Mouse (Mus musculus): ENCODE results near the gene Irs1. TPM values are rescaled to one million over a fixed set of nuclear protein-coding genes. Genes with fewer than 3 reads are reported as not detected.

Irs1 gene
- polyA plus RNA-seq, 1 experiment from 2014 or later: 7.9 TPM

DNA sequence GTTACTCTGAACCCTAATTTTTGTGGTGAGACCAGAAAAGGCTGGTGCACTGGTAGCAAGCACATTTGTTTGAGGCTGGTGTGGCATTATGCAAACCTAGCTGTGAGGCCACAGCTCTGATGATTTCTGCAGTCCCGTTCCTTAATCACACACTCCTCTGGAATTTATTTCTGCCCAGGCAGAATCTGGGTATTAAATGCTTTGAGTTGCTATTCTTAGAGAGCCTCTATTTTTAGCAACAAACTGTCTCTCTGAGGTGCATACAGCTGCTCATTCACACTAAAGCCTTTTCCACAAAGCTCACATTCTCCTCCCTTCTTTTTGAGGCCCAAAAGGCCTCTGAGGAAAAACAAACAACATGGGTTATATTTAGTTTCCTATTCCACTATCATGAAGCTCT is 91.3 kb downstream of the Irs1 start:
- no peaks in the 10 kb centered on the region for H3K36me3 ChIP-seq
- whole genome bisulfite sequencing: 33% methylated on average over 1 of the region's 1 CpGs
- ATAC-seq: no peak
- no peak overlapping the region for H3K4me2 ChIP-seq (replicated peaks)
- H3K27ac ChIP-seq: no peak overlapping the region
- no peak overlapping the region for H3K9ac ChIP-seq (replicated peaks)
- H3K27me3 ChIP-seq: no peaks in the 10 kb centered on the region
- 0 out of 2 replicates have a peak, but pooled peaks cover 2% of the 10 kb centered on the region for H3K4me1 ChIP-seq (replicated peaks)
- H3K9me3 ChIP-seq: no peaks in the 10 kb centered on the region
- H3K4me3 ChIP-seq (replicated peaks): no peak overlapping the region

DNA sequence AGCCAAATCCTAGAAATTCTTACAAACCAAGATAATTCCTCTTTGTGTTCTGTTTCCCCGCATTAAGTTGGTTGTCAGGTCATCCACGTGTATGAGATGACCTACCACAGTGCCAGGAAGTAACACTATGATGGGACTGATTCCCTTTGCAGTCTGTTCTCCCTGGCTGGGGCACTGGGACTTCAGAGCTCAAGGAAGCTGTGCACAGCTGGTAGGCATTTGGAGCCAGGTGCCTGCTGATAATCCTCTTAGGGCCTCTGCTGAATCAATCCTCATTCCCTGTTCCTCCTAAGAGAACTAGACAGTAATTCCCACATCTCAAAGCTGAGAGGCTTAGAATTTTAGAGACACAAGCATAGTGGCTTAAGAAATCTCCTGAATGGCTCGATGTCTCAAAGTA is 99.6 kb downstream of the Irs1 start:
- H3K4me3 ChIP-seq (replicated peaks): no peak overlapping the region
- H3K4me1 ChIP-seq (replicated peaks): no peaks in the 10 kb centered on the region
- 19% methylated on average over 3 of the region's 3 CpGs for WGBS
- H3K36me3 ChIP-seq: no peaks in the 10 kb centered on the region
- H3K27ac ChIP-seq: no peak overlapping the region
- no peaks in the 10 kb centered on the region for H3K27me3 ChIP-seq
- H3K9ac ChIP-seq (replicated peaks): no peak overlapping the region
- ATAC-seq: no peak
- no peak overlapping the region for H3K4me2 ChIP-seq (replicated peaks)
- H3K9me3 ChIP-seq: no peaks in the 10 kb centered on the region

DNA sequence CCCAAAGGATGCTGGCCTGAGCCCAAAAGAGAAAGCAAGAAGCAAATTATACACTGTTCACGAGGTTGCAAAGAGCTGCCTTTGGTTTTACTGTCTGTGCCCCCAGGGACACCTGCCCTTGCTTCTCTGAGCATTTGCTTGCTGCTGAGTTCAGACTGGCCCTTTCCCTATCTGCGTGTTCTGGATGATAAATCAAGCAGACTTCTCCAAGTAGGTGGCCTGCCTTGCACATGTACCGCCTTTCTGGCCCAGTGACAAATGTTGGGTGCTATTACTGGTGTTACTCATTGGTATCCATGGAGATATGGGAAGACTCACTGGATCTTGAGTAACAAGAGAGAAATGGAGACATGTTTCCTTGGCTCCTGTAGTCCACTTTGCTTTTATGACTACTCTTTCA is 101.7 kb downstream of the Irs1 start:
- no peaks in the 10 kb centered on the region for H3K36me3 ChIP-seq
- ATAC-seq: no peak
- no peak overlapping the region for H3K27ac ChIP-seq

DNA sequence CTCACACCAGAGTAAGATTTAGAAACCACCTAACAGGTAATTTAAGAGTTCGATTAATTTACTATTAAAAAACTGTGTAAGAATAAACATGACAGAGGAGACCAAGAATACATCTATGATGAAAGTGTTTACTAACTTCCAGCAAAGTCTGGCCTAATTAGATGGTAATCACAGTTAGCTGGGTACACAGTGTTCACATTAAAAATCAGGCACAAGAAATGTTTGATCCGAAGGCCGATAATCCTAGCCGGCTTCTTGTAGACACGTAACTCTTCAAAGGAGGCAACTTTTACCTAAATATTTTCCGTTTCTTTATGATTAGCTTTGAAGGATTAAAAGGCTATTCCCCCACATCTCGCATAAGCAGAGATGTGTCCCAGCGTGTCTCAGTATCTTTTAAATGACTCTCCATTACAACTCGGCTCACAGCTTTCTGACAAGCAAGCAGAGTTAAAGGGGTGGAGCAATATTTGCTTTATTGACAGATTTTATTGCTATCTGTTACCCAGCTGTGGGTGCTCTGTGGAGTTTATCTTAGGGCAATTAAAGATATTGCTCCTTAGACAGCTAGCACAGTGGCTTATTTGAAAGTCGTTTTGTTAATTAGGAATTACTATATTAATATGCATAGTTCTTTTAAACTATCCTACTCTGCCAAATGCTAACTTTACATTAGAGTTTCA is 102.5 kb downstream of the Irs1 start:
- Histone ChIP-seq H3K27ac (no peak overlapping the region), H3K9ac (replicated peaks) (no peak overlapping the region), H3K9me3 (no peaks in the 10 kb centered on the region), H3K4me1 (replicated peaks) (no peaks in the 10 kb centered on the region), H3K36me3 (no peaks in the 10 kb centered on the region), H3K27me3 (no peaks in the 10 kb centered on the region), H3K4me2 (replicated peaks) (no peak overlapping the region), H3K4me3 (replicated peaks) (no peak overlapping the region)
- ATAC-seq: no peak
- WGBS: 83% methylated on average over 10 of the region's 10 CpGs

More for the DNA sequence above, 101.7 kb downstream of the Irs1 start:
- Histone ChIP-seq H3K9me3 (no peaks in the 10 kb centered on the region), H3K4me1 (replicated peaks) (no peaks in the 10 kb centered on the region), H3K9ac (replicated peaks) (no peak overlapping the region), H3K4me2 (replicated peaks) (no peak overlapping the region), H3K4me3 (replicated peaks) (no peak overlapping the region), H3K27me3 (no peaks in the 10 kb centered on the region)
- 65% methylated on average over 3 of the region's 3 CpGs for WGBS

DNA sequence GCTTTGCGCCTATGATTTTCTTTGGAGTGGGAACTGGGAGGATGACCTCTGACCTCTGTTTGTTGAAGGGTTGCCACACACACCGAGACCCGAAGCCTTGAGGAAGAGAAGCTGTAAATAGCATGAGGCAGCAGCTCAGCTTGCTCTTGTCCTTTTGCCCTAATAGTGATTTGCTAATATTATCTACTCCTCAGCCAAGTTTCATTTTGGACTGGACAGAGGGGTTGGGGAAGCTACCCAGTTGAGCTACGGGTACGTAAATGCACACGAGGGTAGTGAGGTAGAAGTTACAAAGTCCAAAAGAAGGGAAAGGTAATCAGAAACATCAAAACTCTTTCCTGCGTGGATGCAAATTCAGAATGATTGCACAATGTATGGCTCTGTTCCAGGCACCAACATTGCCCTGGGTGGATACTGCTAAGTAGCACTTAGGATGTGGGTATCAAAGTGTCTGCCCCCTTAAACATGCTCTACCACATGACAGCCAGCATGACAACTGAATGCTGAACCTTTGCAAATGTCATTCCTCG is 107.2 kb downstream of the Irs1 start:
- WGBS: 81% methylated on average over 8 of the region's 8 CpGs

More for the DNA sequence above, 107.2 kb downstream of the Irs1 start:
- H3K4me2 ChIP-seq (replicated peaks): no peak overlapping the region
- no peak overlapping the region for H3K4me3 ChIP-seq (replicated peaks)
- no peaks in the 10 kb centered on the region for H3K27me3 ChIP-seq
- ATAC-seq: no peak
- no peaks in the 10 kb centered on the region for H3K9me3 ChIP-seq
- H3K36me3 ChIP-seq: no peaks in the 10 kb centered on the region
- H3K27ac ChIP-seq: no peak overlapping the region
- no peaks in the 10 kb centered on the region for H3K4me1 ChIP-seq (replicated peaks)
- no peak overlapping the region for H3K9ac ChIP-seq (replicated peaks)

Other genes with a start within 250 kb of the Irs1 start
- gene Gm9747, start 58.3 kb downstream of the Irs1 start, polyA plus RNA-seq (2015; fragmentation: Nextera tagmentation; extraction: Ambion mirVana): 20.9 and 21.0 TPM in 2 replicates
- gene Rhbdd1, start 25.0 kb upstream of the Irs1 start, polyA plus RNA-seq (2015; fragmentation: Nextera tagmentation; extraction: Ambion mirVana): 4.8 and 6.2 TPM in 2 replicates